Mouse (Mus musculus) liver, postnatal 0 days (tissue): ENCODE data around the gene Cpm.

Experiments used
- CTCF ChIP-seq: sonication (generic); IDR thresholded peaks from 2 replicates; pipeline ENCODE4 v1.5.1; 2016; ENCODE audit warnings: antibody characterized with exemption, low read depth
- EP300 ChIP-seq: IDR thresholded peaks from 2 replicates; pipeline ENCODE4 v1.6.1; 2016; ENCODE audit warnings: antibody characterized with exemption, low read depth, mild to moderate bottlenecking

DNA sequence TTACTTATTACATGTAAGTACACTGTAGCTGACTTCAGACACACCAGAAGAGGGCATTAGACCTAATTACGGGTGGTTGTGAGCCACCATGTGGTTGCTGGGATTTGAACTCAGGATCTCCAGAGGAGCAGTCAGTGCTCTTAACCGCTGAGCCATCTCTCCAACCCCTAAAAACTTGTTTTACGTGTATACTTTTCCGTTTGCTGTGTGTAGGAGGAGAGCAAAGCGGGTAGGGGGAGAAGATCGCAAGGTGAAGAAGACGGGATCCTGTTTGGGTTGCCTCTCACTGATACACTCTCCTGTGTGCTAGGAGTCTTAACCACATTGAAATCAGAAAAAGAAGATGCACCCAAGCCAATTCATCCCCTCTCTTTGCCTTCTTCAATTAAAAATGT lies 24.5 kb downstream of the Cpm start:
- TF ChIP-seq CTCF (no peak), EP300 (no peak)
